Mouse (Mus musculus) intestine, embryonic 15.5 days (tissue): Measurements from ENCODE around the gene Crtc1. TPM values are rescaled to one million over a fixed set of nuclear protein-coding genes. Genes with fewer than 3 reads are reported as not detected.

Source experiments
- polyA plus RNA-seq: library from polyadenylated mRNA; unstranded; fragments of >200 nt; fragmentation: Nextera tagmentation; extraction: Ambion mirVana; gene quantifications from 2 replicates; pipeline ENCODE4 v1.2.1, GENCODE M21; 2015

Gene Crtc1
- polyA plus RNA-seq, 1 experiment from 2014 or later, result 15.0 TPM

Other genes with a start within 250 kb of the Crtc1 start
- gene Slc25a42, start 227.3 kb downstream of the Crtc1 start, polyA plus RNA-seq, result 5.8 and 6.0 TPM in 2 replicates
- 20.6 and 23.0 TPM in 2 replicates for gene Sugp2, start 205.4 kb downstream of the Crtc1 start, polyA plus RNA-seq
- 25.4 and 26.4 TPM in 2 replicates for gene Armc6, start 205.1 kb downstream of the Crtc1 start, polyA plus RNA-seq
- 27.7 and 31.5 TPM in 2 replicates for gene Homer3, start 156.8 kb downstream of the Crtc1 start, polyA plus RNA-seq
- gene Ddx49, start 137.1 kb downstream of the Crtc1 start, polyA plus RNA-seq, result 45.8 and 52.7 TPM in 2 replicates
- 331 and 429 TPM in 2 replicates for gene Cope, start 137.1 kb downstream of the Crtc1 start, polyA plus RNA-seq
- 3.6 TPM in 2 replicates for gene Cers1, start 123.8 kb downstream of the Crtc1 start, polyA plus RNA-seq
- gene Gdf1, start 109.8 kb downstream of the Crtc1 start, polyA plus RNA-seq, result 0.38 and 1.4 TPM in 2 replicates
- 14.6 and 15.7 TPM in 2 replicates for gene Upf1, start 86.3 kb downstream of the Crtc1 start, polyA plus RNA-seq
- 0.39 and 0.82 TPM in 2 replicates for gene Comp, start 66.0 kb downstream of the Crtc1 start, polyA plus RNA-seq
- gene Klhl26, start 37.4 kb upstream of the Crtc1 start, polyA plus RNA-seq, result 18.7 and 20.8 TPM in 2 replicates
- gene Tmem59l, start 47.8 kb upstream of the Crtc1 start, polyA plus RNA-seq, result 3.2 and 4.2 TPM in 2 replicates
- gene Crlf1, start 53.6 kb upstream of the Crtc1 start, polyA plus RNA-seq, result 0.95 and 1.2 TPM in 2 replicates
- 121 and 132 TPM in 2 replicates for gene Rex1bd, start 67.2 kb upstream of the Crtc1 start, polyA plus RNA-seq
- gene Uba52, start 71.2 kb upstream of the Crtc1 start, polyA plus RNA-seq, result 957 and 992 TPM in 2 replicates
- 277 and 331 TPM in 2 replicates for gene Fkbp8, start 88.1 kb upstream of the Crtc1 start, polyA plus RNA-seq
- gene Kxd1, start 88.4 kb upstream of the Crtc1 start, polyA plus RNA-seq, result 60.5 and 65.8 TPM in 2 replicates
- 15.9 TPM in 2 replicates for gene Ell, start 99.9 kb upstream of the Crtc1 start, polyA plus RNA-seq
- gene Isyna1, start 154.8 kb upstream of the Crtc1 start, polyA plus RNA-seq, result 123 and 130 TPM in 2 replicates
- gene Ssbp4, start 169.3 kb upstream of the Crtc1 start, polyA plus RNA-seq, result 86.9 and 91.7 TPM in 2 replicates
- gene Lrrc25, start 176.6 kb upstream of the Crtc1 start, polyA plus RNA-seq, result 2.4 and 2.5 TPM in 2 replicates
- 2.3 and 2.9 TPM in 2 replicates for gene Gdf15, start 192.9 kb upstream of the Crtc1 start, polyA plus RNA-seq
- gene Pgpep1, start 220.8 kb upstream of the Crtc1 start, polyA plus RNA-seq, result 58.0 and 74.2 TPM in 2 replicates
- gene Lsm4, start 233.7 kb upstream of the Crtc1 start, polyA plus RNA-seq, result 286 and 323 TPM in 2 replicates